Mouse (Mus musculus) lung, adult 10 weeks (tissue): ENCODE results near the gene A430078G23Rik. TPM values are rescaled to one million over a fixed set of nuclear protein-coding genes. Genes with fewer than 3 reads are reported as not detected.

Experiments
- polyA plus RNA-seq: library from polyadenylated mRNA; stranded (reverse); fragments of 350-450 nt; fragmentation: Illumina TruSeq; extraction: RNeasy Lipid Tissue Mini Kit (QIAGEN cat#74804); gene quantifications from one replicate; pipeline ENCODE4 v1.2.3, GENCODE M21; 2014; ENCODE audit warnings: low read depth, low replicate concordance; ENCODE audit not compliant: insufficient read depth

The A430078G23Rik gene
- polyA plus RNA-seq = 1.9 TPM

DNA sequence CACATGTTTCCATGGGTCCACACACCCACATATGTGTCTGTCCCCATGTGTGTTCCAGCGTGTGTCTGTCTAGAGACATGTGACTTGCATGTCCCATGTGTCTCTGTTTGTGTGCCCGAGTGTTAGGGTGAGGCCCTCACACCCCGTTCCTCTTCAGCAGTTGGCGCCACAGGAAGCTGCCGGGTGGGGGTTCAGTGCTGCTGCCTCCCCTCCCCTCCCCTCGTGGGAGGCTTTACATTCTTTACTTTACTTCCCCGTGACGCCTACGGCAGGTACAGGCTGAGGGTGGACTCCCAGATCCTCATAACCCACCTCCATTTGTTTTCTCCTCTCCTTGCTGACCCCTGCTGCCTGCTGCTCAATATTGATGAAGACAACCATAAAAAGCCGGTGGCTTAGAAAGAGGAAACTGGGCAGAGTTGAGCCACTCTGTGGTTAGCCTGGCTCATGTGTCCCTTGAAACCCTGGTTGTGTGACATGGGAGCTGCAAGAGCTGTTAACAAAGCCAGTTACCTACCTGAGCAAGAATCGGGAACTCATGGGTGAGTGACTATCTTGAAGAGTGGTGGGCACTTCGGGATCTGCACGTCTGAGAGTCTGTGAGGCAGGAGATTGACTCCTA, at the start of gene A430078G23Rik:
TSS of gene A430078G23Rik (plus strand) at position 227 of the 622 bp plus-strand sequence.

DNA sequence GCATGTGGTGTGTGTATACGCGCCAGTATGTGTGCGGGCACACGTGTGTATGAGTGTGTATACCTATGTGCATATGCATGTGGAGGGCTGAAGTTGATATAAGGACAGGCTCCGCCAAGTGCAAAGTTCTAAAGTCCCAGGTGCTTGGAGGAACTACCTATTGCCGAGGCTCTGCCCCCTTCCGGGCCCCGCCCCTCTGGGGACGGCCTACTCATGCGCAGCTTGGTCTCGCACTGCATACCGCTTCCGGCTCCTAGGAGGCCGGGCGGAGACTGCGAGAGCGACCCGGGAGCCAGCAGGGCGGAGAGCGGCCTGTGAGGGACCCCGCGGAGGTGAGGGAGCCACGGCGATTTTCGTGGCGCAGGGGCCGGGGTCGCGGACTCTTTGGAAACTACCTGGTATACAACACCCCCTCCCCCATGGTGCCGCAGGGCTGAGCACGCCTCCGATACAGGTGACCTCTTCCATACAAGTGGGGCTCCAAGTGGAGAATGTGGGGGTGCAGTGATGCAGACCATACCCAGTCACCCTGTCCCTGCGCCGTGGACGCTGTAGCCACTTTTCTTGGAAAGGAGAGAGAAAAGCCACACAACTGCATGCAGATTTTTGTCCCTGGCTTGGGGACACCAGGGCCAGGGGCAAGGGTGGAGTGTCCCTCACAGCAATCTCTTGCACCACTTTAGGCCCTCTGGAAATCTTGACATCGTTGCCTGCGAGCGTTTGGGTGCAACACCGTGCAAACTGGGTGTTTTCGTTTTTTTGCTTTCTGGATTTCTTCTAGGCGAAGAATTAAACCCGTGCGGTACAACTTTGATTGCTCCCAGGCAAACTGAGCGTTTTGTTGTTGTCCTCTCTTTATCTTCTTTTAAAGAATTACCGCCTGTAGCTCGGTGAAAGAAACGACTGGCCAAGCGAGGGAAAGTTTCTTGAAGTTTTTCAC, 39.8 kb downstream of the A430078G23Rik start, which contains the start of gene Arhgef18:
TSS of gene Arhgef18 (plus strand) at position 236 of the 940 bp plus-strand sequence.

Other genes starting within 250 kb of the A430078G23Rik start
- gene Insr, start 73.8 kb upstream of the A430078G23Rik start, polyA plus RNA-seq = 6.5 TPM
- 15.3 TPM for gene Arhgef18, start 39.6 kb downstream of the A430078G23Rik start, polyA plus RNA-seq
- 7.5 TPM for gene Pex11g, start 114.3 kb downstream of the A430078G23Rik start, polyA plus RNA-seq
- gene Tex45, start 117.4 kb downstream of the A430078G23Rik start, polyA plus RNA-seq = not detected
- 16.9 TPM for gene Zfp358, start 139.7 kb downstream of the A430078G23Rik start, polyA plus RNA-seq
- gene Mcoln1, start 147.0 kb downstream of the A430078G23Rik start, polyA plus RNA-seq = 27.1 TPM
- gene Pnpla6, start 162.0 kb downstream of the A430078G23Rik start, polyA plus RNA-seq = 19.3 TPM
- gene C330021F23Rik, start 214.6 kb downstream of the A430078G23Rik start, polyA plus RNA-seq = not detected
- 16.3 TPM for gene Camsap3, start 233.9 kb downstream of the A430078G23Rik start, polyA plus RNA-seq